Mouse (Mus musculus) lung, postnatal 0 days (tissue): ENCODE measurements around the gene Plk2.

Experiments used
- CTCF ChIP-seq: IDR thresholded peaks from 2 replicates; pipeline ENCODE4 v1.5.1; 2016; ENCODE audit warnings: antibody characterized with exemption, mild to moderate bottlenecking
- EP300 ChIP-seq: IDR thresholded peaks from 2 replicates; pipeline ENCODE4 v1.6.1; 2016; ENCODE audit warnings: antibody characterized with exemption, mild to moderate bottlenecking, control low read depth

GRCm38 (mm10) chr13:110404059-110404458 lies 9.2 kb downstream of the Plk2 start:
- TF ChIP-seq CTCF = no peak; the same call in 1 of the 2 replicates
- no peak for TF ChIP-seq EP300
